Mouse (Mus musculus): ENCODE measurements around the gene Son. TPM values are rescaled to one million over a fixed set of nuclear protein-coding genes. Genes with fewer than 3 reads are reported as not detected.

Son gene
- polyA plus RNA-seq, 1 experiment from 2014 or later = 101 TPM

- 90% methylated on average over 5 of the region's 5 CpGs for whole genome bisulfite sequencing
- peaks cover 40% of the 10 kb centered on the region for H3K36me3 ChIP-seq
Measured at GRCm38 (mm10) chr16:91620185-91620584, 27.1 kb upstream of the Son start.

GRCm38 (mm10) chr16:91620991-91621390 is 26.3 kb upstream of the Son start:
- no peaks in the 10 kb centered on the region for H3K9me3 ChIP-seq
- H3K27me3 ChIP-seq (replicated peaks) = no peaks in the 10 kb centered on the region
- no peak overlapping the region for H3K4me2 ChIP-seq (replicated peaks)
- no peaks in the 10 kb centered on the region for H3K4me1 ChIP-seq (replicated peaks)
- H3K4me3 ChIP-seq (replicated peaks) = no peak overlapping the region
- 87% methylated on average over 11 of the region's 11 CpGs for WGBS
- ATAC-seq = no peak
- H3K9ac ChIP-seq = no peak overlapping the region
- no peak overlapping the region for H3K27ac ChIP-seq
- H3K36me3 ChIP-seq = peaks cover 44% of the 10 kb centered on the region

More at GRCm38 (mm10) chr16:91620185-91620584, 27.1 kb upstream of the Son start:
- Histone ChIP-seq H3K27ac (no peak overlapping the region), H3K4me2 (replicated peaks) (no peak overlapping the region), H3K4me3 (replicated peaks) (no peak overlapping the region), H3K9ac (no peak overlapping the region), H3K27me3 (replicated peaks) (no peaks in the 10 kb centered on the region), H3K4me1 (replicated peaks) (no peaks in the 10 kb centered on the region), H3K9me3 (no peaks in the 10 kb centered on the region)
- no peak for ATAC-seq

GRCm38 (mm10) chr16:91623074-91623473 is 24.2 kb upstream of the Son start:
- Histone ChIP-seq H3K4me3 (replicated peaks) (no peak overlapping the region), H3K9ac (no peak overlapping the region), H3K4me1 (replicated peaks) (no peaks in the 10 kb centered on the region), H3K4me2 (replicated peaks) (no peak overlapping the region), H3K27ac (no peak overlapping the region), H3K36me3 (peaks cover 52% of the 10 kb centered on the region), H3K27me3 (replicated peaks) (no peaks in the 10 kb centered on the region), H3K9me3 (no peaks in the 10 kb centered on the region)
- WGBS = 94% methylated on average over 9 of the region's 9 CpGs
- no peak for ATAC-seq

GRCm38 (mm10) chr16:91627831-91628230 is 19.5 kb upstream of the Son start:
- no peak for ATAC-seq
- Histone ChIP-seq H3K27ac (no peak overlapping the region), H3K9ac (no peak overlapping the region), H3K4me3 (replicated peaks) (no peak overlapping the region), H3K27me3 (replicated peaks) (no peaks in the 10 kb centered on the region), H3K4me2 (replicated peaks) (no peak overlapping the region), H3K9me3 (no peaks in the 10 kb centered on the region), H3K36me3 (peaks cover 47% of the 10 kb centered on the region), H3K4me1 (replicated peaks) (no peaks in the 10 kb centered on the region)
- WGBS = 89% methylated on average over 7 of the region's 7 CpGs

GRCm38 (mm10) chr16:91628673-91629072 is 18.6 kb upstream of the Son start:
- peaks cover 42% of the 10 kb centered on the region for H3K36me3 ChIP-seq
- no peak overlapping the region for H3K27ac ChIP-seq
- no peak overlapping the region for H3K4me3 ChIP-seq (replicated peaks)
- no peaks in the 10 kb centered on the region for H3K27me3 ChIP-seq (replicated peaks)
- 90% methylated on average over 3 of the region's 3 CpGs for WGBS
- no peak overlapping the region for H3K9ac ChIP-seq
- H3K4me2 ChIP-seq (replicated peaks) = no peak overlapping the region
- no peaks in the 10 kb centered on the region for H3K4me1 ChIP-seq (replicated peaks)
- no peak for ATAC-seq
- H3K9me3 ChIP-seq = no peaks in the 10 kb centered on the region

GRCm38 (mm10) chr16:91629749-91630148 is 17.6 kb upstream of the Son start:
- H3K9me3 ChIP-seq = no peaks in the 10 kb centered on the region
- H3K9ac ChIP-seq = no peak overlapping the region
- H3K36me3 ChIP-seq = peaks cover 40% of the 10 kb centered on the region
- H3K27me3 ChIP-seq (replicated peaks) = no peaks in the 10 kb centered on the region
- H3K4me2 ChIP-seq (replicated peaks) = no peak overlapping the region
- no peaks in the 10 kb centered on the region for H3K4me1 ChIP-seq (replicated peaks)
- no peak overlapping the region for H3K27ac ChIP-seq
- ATAC-seq = no peak
- WGBS = 89% methylated on average over 4 of the region's 4 CpGs
- no peak overlapping the region for H3K4me3 ChIP-seq (replicated peaks)

GRCm38 (mm10) chr16:91630584-91630983 is 16.7 kb upstream of the Son start:
- Histone ChIP-seq H3K27me3 (replicated peaks) (no peaks in the 10 kb centered on the region), H3K9me3 (no peaks in the 10 kb centered on the region), H3K27ac (no peak overlapping the region), H3K4me1 (replicated peaks) (no peaks in the 10 kb centered on the region), H3K36me3 (peaks cover 40% of the 10 kb centered on the region), H3K9ac (no peak overlapping the region), H3K4me3 (replicated peaks) (no peak overlapping the region), H3K4me2 (replicated peaks) (no peak overlapping the region)
- ATAC-seq = no peak
- 75% methylated on average over 1 of the region's 1 CpGs for WGBS

- Histone ChIP-seq H3K27me3 (replicated peaks) (no peaks in the 10 kb centered on the region), H3K27ac (no peak overlapping the region), H3K36me3 (peaks cover 46% of the 10 kb centered on the region), H3K4me3 (replicated peaks) (no peak overlapping the region), H3K9ac (no peak overlapping the region), H3K4me2 (replicated peaks) (no peak overlapping the region), H3K9me3 (no peaks in the 10 kb centered on the region), H3K4me1 (replicated peaks) (no peaks in the 10 kb centered on the region)
- no peak for ATAC-seq
- 86% methylated on average over 5 of the region's 5 CpGs for WGBS
Measured at GRCm38 (mm10) chr16:91632439-91632838, 14.9 kb upstream of the Son start.

GRCm38 (mm10) chr16:91632940-91633339 is 14.4 kb upstream of the Son start:
- WGBS = 94% methylated on average over 7 of the region's 7 CpGs
- no peak overlapping the region for H3K4me2 ChIP-seq (replicated peaks)
- no peaks in the 10 kb centered on the region for H3K27me3 ChIP-seq (replicated peaks)
- no peak overlapping the region for H3K4me3 ChIP-seq (replicated peaks)
- peaks cover 47% of the 10 kb centered on the region for H3K36me3 ChIP-seq
- no peak overlapping the region for H3K27ac ChIP-seq
- no peaks in the 10 kb centered on the region for H3K4me1 ChIP-seq (replicated peaks)
- ATAC-seq = no peak
- no peaks in the 10 kb centered on the region for H3K9me3 ChIP-seq
- H3K9ac ChIP-seq = no peak overlapping the region

GRCm38 (mm10) chr16:91633641-91634040 is 13.7 kb upstream of the Son start:
- Histone ChIP-seq H3K9ac (no peak overlapping the region), H3K4me3 (replicated peaks) (no peak overlapping the region), H3K4me1 (replicated peaks) (no peaks in the 10 kb centered on the region), H3K27me3 (replicated peaks) (no peaks in the 10 kb centered on the region), H3K27ac (no peak overlapping the region), H3K9me3 (no peaks in the 10 kb centered on the region), H3K4me2 (replicated peaks) (no peak overlapping the region), H3K36me3 (peaks cover 46% of the 10 kb centered on the region)
- 90% methylated on average over 12 of the region's 12 CpGs for WGBS
- no peak for ATAC-seq

- H3K9ac ChIP-seq = no peak overlapping the region
- no peaks in the 10 kb centered on the region for H3K4me1 ChIP-seq (replicated peaks)
- no peak for ATAC-seq
- H3K4me3 ChIP-seq (replicated peaks) = no peak overlapping the region
- H3K9me3 ChIP-seq = no peaks in the 10 kb centered on the region
- no peaks in the 10 kb centered on the region for H3K27me3 ChIP-seq (replicated peaks)
- H3K36me3 ChIP-seq = peaks cover 44% of the 10 kb centered on the region
- 91% methylated on average over 5 of the region's 5 CpGs for WGBS
- H3K27ac ChIP-seq = no peak overlapping the region
- no peak overlapping the region for H3K4me2 ChIP-seq (replicated peaks)
Measured at GRCm38 (mm10) chr16:91639161-91639560, 8.1 kb upstream of the Son start.

- no peak overlapping the region for H3K4me2 ChIP-seq (replicated peaks)
- no peak overlapping the region for H3K4me3 ChIP-seq (replicated peaks)
- 0 out of 2 replicates have a peak, but pooled peaks cover 1% of the 10 kb centered on the region for H3K4me1 ChIP-seq (replicated peaks)
- no peak overlapping the region for H3K9ac ChIP-seq
- H3K36me3 ChIP-seq = peaks cover 44% of the 10 kb centered on the region
- WGBS = 99% methylated on average over 2 of the region's 2 CpGs
- no peak overlapping the region for H3K27ac ChIP-seq
- ATAC-seq = no peak
- H3K9me3 ChIP-seq = no peaks in the 10 kb centered on the region
- H3K27me3 ChIP-seq (replicated peaks) = no peaks in the 10 kb centered on the region
Measured at GRCm38 (mm10) chr16:91639636-91640035, 7.7 kb upstream of the Son start.

GRCm38 (mm10) chr16:91640171-91640570 is 7.1 kb upstream of the Son start:
- no peak for ATAC-seq
- Histone ChIP-seq H3K36me3 (peaks cover 41% of the 10 kb centered on the region), H3K27ac (no peak overlapping the region), H3K4me1 (replicated peaks) (0 out of 2 replicates have a peak, but pooled peaks cover 6% of the 10 kb centered on the region), H3K4me3 (replicated peaks) (no peak overlapping the region), H3K9ac (no peak overlapping the region), H3K27me3 (replicated peaks) (no peaks in the 10 kb centered on the region), H3K9me3 (no peaks in the 10 kb centered on the region), H3K4me2 (replicated peaks) (no peak overlapping the region)
- WGBS = 92% methylated on average over 8 of the region's 8 CpGs

All from intestine, embryonic 15.5 days (tissue).